Mouse (Mus musculus): ENCODE data around the gene Endov. TPM values are rescaled to one million over a fixed set of nuclear protein-coding genes. Genes with fewer than 3 reads are reported as not detected.

Endov gene
- polyA plus RNA-seq, 1 experiment from 2014 or later: 9.6 TPM

GRCm38 (mm10) chr11:119500011-119500410 lies 8.9 kb downstream of the Endov start:
- H3K4me1 ChIP-seq (replicated peaks): no peaks in the 10 kb centered on the region
- no peak for ATAC-seq (replicated peaks; ENCODE audit: insufficient number of reproducible peaks, insufficient read depth, low FRiP score, low read depth)
- H3K27me3 ChIP-seq: no peaks in the 10 kb centered on the region
- no peak overlapping the region for H3K27ac ChIP-seq
- H3K4me2 ChIP-seq: no peak overlapping the region
- no peak overlapping the region for H3K9ac ChIP-seq
- no peak overlapping the region for H3K4me3 ChIP-seq
- WGBS: 81% methylated on average over 2 of the region's 2 CpGs
- H3K36me3 ChIP-seq: peaks cover 17% of the 10 kb centered on the region
- no peaks in the 10 kb centered on the region for H3K9me3 ChIP-seq (replicated peaks)

GRCm38 (mm10) chr11:119503675-119504074 lies 12.5 kb downstream of the Endov start:
- H3K4me1 ChIP-seq (replicated peaks): no peaks in the 10 kb centered on the region
- no peak overlapping the region for H3K4me2 ChIP-seq
- ATAC-seq (replicated peaks; ENCODE audit: insufficient number of reproducible peaks, insufficient read depth, low FRiP score, low read depth): no peak; the same call in 1 of the 2 replicates
- H3K4me3 ChIP-seq: no peak overlapping the region
- H3K27ac ChIP-seq: no peak overlapping the region
- no peaks in the 10 kb centered on the region for H3K9me3 ChIP-seq (replicated peaks)
- H3K9ac ChIP-seq: no peak overlapping the region
- H3K27me3 ChIP-seq: no peaks in the 10 kb centered on the region
- peaks cover 36% of the 10 kb centered on the region for H3K36me3 ChIP-seq

- no peak overlapping the region for H3K4me2 ChIP-seq
- WGBS: 85% methylated on average over 4 of the region's 4 CpGs
- no peak overlapping the region for H3K9ac ChIP-seq
- no peak overlapping the region for H3K4me3 ChIP-seq
- H3K4me1 ChIP-seq (replicated peaks): no peaks in the 10 kb centered on the region
- ATAC-seq (replicated peaks; ENCODE audit: insufficient number of reproducible peaks, insufficient read depth, low FRiP score, low read depth): no peak
- peaks cover 36% of the 10 kb centered on the region for H3K36me3 ChIP-seq
- no peaks in the 10 kb centered on the region for H3K9me3 ChIP-seq (replicated peaks)
- no peaks in the 10 kb centered on the region for H3K27me3 ChIP-seq
- H3K27ac ChIP-seq: no peak overlapping the region
These were observed 15.2 kb downstream of the Endov start for GRCm38 (mm10) chr11:119506386-119506785.

GRCm38 (mm10) chr11:119507772-119508171 lies 16.6 kb downstream of the Endov start:
- Histone ChIP-seq H3K27me3 (no peaks in the 10 kb centered on the region), H3K9me3 (replicated peaks) (no peaks in the 10 kb centered on the region), H3K4me3 (no peak overlapping the region), H3K27ac (no peak overlapping the region), H3K4me1 (replicated peaks) (0 out of 2 replicates have a peak, but pooled peaks cover 3% of the 10 kb centered on the region), H3K4me2 (no peak overlapping the region), H3K36me3 (peaks cover 28% of the 10 kb centered on the region), H3K9ac (no peak overlapping the region)
- WGBS: 83% methylated on average over 8 of the region's 8 CpGs
- ATAC-seq (replicated peaks; ENCODE audit: insufficient number of reproducible peaks, insufficient read depth, low FRiP score, low read depth): no peak

- H3K4me3 ChIP-seq: no peak overlapping the region
- 72% methylated on average over 5 of the region's 5 CpGs for WGBS
- 0 out of 2 replicates have a peak, but pooled peaks cover 3% of the 10 kb centered on the region for H3K4me1 ChIP-seq (replicated peaks)
- ATAC-seq (replicated peaks; ENCODE audit: insufficient number of reproducible peaks, insufficient read depth, low FRiP score, low read depth): no peak
- no peak overlapping the region for H3K4me2 ChIP-seq
- no peak overlapping the region for H3K9ac ChIP-seq
- no peaks in the 10 kb centered on the region for H3K9me3 ChIP-seq (replicated peaks)
- peaks cover 7% of the 10 kb centered on the region for H3K27me3 ChIP-seq
- H3K36me3 ChIP-seq: peaks cover 25% of the 10 kb centered on the region
- H3K27ac ChIP-seq: no peak overlapping the region
These were observed 18.1 kb downstream of the Endov start for GRCm38 (mm10) chr11:119509165-119509776.

GRCm38 (mm10) chr11:119513038-119513659 lies 22.0 kb downstream of the Endov start:
- no peaks in the 10 kb centered on the region for H3K9me3 ChIP-seq (replicated peaks)
- no peak overlapping the region for H3K4me2 ChIP-seq
- 35% methylated on average over 9 of the region's 9 CpGs for WGBS
- no peak for ATAC-seq (replicated peaks; ENCODE audit: insufficient number of reproducible peaks, insufficient read depth, low FRiP score, low read depth)
- peaks cover 34% of the 10 kb centered on the region for H3K27me3 ChIP-seq
- H3K4me1 ChIP-seq (replicated peaks): peaks cover 12% of the 10 kb centered on the region; the same call in 1 of the 2 replicates
- no peaks in the 10 kb centered on the region for H3K36me3 ChIP-seq
- H3K27ac ChIP-seq: no peak overlapping the region
- no peak overlapping the region for H3K9ac ChIP-seq
- no peak overlapping the region for H3K4me3 ChIP-seq

- no peak overlapping the region for H3K27ac ChIP-seq
- WGBS: 47% methylated on average over 16 of the region's 16 CpGs
- H3K36me3 ChIP-seq: no peaks in the 10 kb centered on the region
- no peak overlapping the region for H3K9ac ChIP-seq
- H3K4me2 ChIP-seq: peak overlapping the region; percentile 54; the same call in 1 of the 2 replicates
- H3K4me3 ChIP-seq: 0 out of 2 replicates have a peak overlapping the region, but pooled peaks have one; percentile 18
- no peaks in the 10 kb centered on the region for H3K9me3 ChIP-seq (replicated peaks)
- H3K4me1 ChIP-seq (replicated peaks): peaks cover 12% of the 10 kb centered on the region; the same call in 1 of the 2 replicates
- peaks cover 34% of the 10 kb centered on the region for H3K27me3 ChIP-seq
- ATAC-seq (replicated peaks; ENCODE audit: insufficient number of reproducible peaks, insufficient read depth, low FRiP score, low read depth): no peak
These were observed 23.1 kb downstream of the Endov start for GRCm38 (mm10) chr11:119514108-119514860.

- no peak overlapping the region for H3K9ac ChIP-seq
These were observed 24.0 kb downstream of the Endov start for GRCm38 (mm10) chr11:119514967-119515636.

GRCm38 (mm10) chr11:119515823-119516676 lies 24.9 kb downstream of the Endov start:
- H3K27ac ChIP-seq: no peak overlapping the region
- H3K9ac ChIP-seq: no peak overlapping the region
- peaks cover 34% of the 10 kb centered on the region for H3K27me3 ChIP-seq
- no peak overlapping the region for H3K4me2 ChIP-seq
- no peaks in the 10 kb centered on the region for H3K36me3 ChIP-seq
- ATAC-seq (replicated peaks; ENCODE audit: insufficient number of reproducible peaks, insufficient read depth, low FRiP score, low read depth): no peak
- H3K4me1 ChIP-seq (replicated peaks): peaks cover 12% of the 10 kb centered on the region; the same call in 1 of the 2 replicates
- H3K4me3 ChIP-seq: no peak overlapping the region
- WGBS: 73% methylated on average over 16 of the region's 16 CpGs
- no peaks in the 10 kb centered on the region for H3K9me3 ChIP-seq (replicated peaks)

More at GRCm38 (mm10) chr11:119514967-119515636, 24.0 kb downstream of the Endov start:
- ATAC-seq (replicated peaks; ENCODE audit: insufficient number of reproducible peaks, insufficient read depth, low FRiP score, low read depth): no peak
- Histone ChIP-seq H3K9me3 (replicated peaks) (no peaks in the 10 kb centered on the region), H3K4me2 (peak overlapping the region; percentile 54), H3K27me3 (peaks cover 34% of the 10 kb centered on the region), H3K4me3 (peak overlapping the region; percentile 18; the same call in 1 of the 2 replicates), H3K4me1 (replicated peaks) (peaks cover 12% of the 10 kb centered on the region; the same call in 1 of the 2 replicates), H3K36me3 (no peaks in the 10 kb centered on the region), H3K27ac (no peak overlapping the region)
- WGBS: 4% methylated on average over 21 of the region's 21 CpGs

GRCm38 (mm10) chr11:119516677-119517361 lies 25.7 kb downstream of the Endov start:
- no peaks in the 10 kb centered on the region for H3K36me3 ChIP-seq
- H3K9ac ChIP-seq: no peak overlapping the region
- peaks cover 34% of the 10 kb centered on the region for H3K27me3 ChIP-seq
- no peak for ATAC-seq (replicated peaks; ENCODE audit: insufficient number of reproducible peaks, insufficient read depth, low FRiP score, low read depth)
- no peak overlapping the region for H3K4me3 ChIP-seq
- 65% methylated on average over 12 of the region's 12 CpGs for WGBS
- no peak overlapping the region for H3K27ac ChIP-seq
- no peaks in the 10 kb centered on the region for H3K9me3 ChIP-seq (replicated peaks)
- H3K4me2 ChIP-seq: no peak overlapping the region
- peaks cover 12% of the 10 kb centered on the region; the same call in 1 of the 2 replicates for H3K4me1 ChIP-seq (replicated peaks)

All from heart, embryonic 15.5 days (tissue).